Mouse (Mus musculus): Measurements from ENCODE around the gene Dda1. TPM values are rescaled to one million over a fixed set of nuclear protein-coding genes. Genes with fewer than 3 reads are reported as not detected.

Gene Dda1
- polyA plus RNA-seq, 1 experiment = 119 TPM

GRCm38 (mm10) chr8:71452669-71453068, 16.3 kb upstream of the Dda1 start:
- Histone ChIP-seq H3K27me3 (ENCODE audit: control insufficient read depth, insufficient read depth, low read length) (no peaks in the 10 kb centered on the region), H3K4me3 (replicated peaks; ENCODE audit: insufficient read depth, low read depth, low read length) (no peak overlapping the region), H3K27ac (ENCODE audit: insufficient read depth, low read length) (no peak overlapping the region), H3K4me1 (ENCODE audit: control insufficient read depth, insufficient read depth, low read length) (peaks cover 8% of the 10 kb centered on the region)
- TF ChIP-seq POLR2A (IDR thresholded peaks at IDR 0.05; ENCODE audit: borderline replicate concordance, insufficient read depth, low read length) (no peak), CTCF (IDR thresholded peaks at IDR 0.05; ENCODE audit: borderline replicate concordance, insufficient read depth, low read depth, low read length) (no peak)
- 88% methylated on average over 2 of the region's 2 CpGs for WGBS
- no peak for DNase-seq

GRCm38 (mm10) chr8:71454668-71455067, 14.3 kb upstream of the Dda1 start:
- Histone ChIP-seq H3K27ac (ENCODE audit: insufficient read depth, low read length) (no peak overlapping the region), H3K4me1 (ENCODE audit: control insufficient read depth, insufficient read depth, low read length) (peaks cover 23% of the 10 kb centered on the region), H3K27me3 (ENCODE audit: control insufficient read depth, insufficient read depth, low read length) (no peaks in the 10 kb centered on the region), H3K4me3 (replicated peaks; ENCODE audit: insufficient read depth, low read depth, low read length) (no peak overlapping the region)
- 83% methylated on average over 8 of the region's 8 CpGs for WGBS
- TF ChIP-seq CTCF (IDR thresholded peaks at IDR 0.05; ENCODE audit: borderline replicate concordance, insufficient read depth, low read depth, low read length) = no peak
- no peak for TF ChIP-seq POLR2A (IDR thresholded peaks at IDR 0.05; ENCODE audit: borderline replicate concordance, insufficient read depth, low read length)
- no peak for DNase-seq

- no peak for TF ChIP-seq POLR2A (IDR thresholded peaks at IDR 0.05; ENCODE audit: borderline replicate concordance, insufficient read depth, low read length)
- H3K4me3 ChIP-seq (replicated peaks; ENCODE audit: insufficient read depth, low read depth, low read length) = no peak overlapping the region
- WGBS = 45% methylated on average over 22 of the region's 22 CpGs
- peak in 1 of 2 experiments; percentile 33 for DNase-seq
- peaks cover 31% of the 10 kb centered on the region for H3K4me1 ChIP-seq (ENCODE audit: control insufficient read depth, insufficient read depth, low read length)
- no peaks in the 10 kb centered on the region for H3K27me3 ChIP-seq (ENCODE audit: control insufficient read depth, insufficient read depth, low read length)
- no peak overlapping the region for H3K27ac ChIP-seq (ENCODE audit: insufficient read depth, low read length)
These were observed 12.1 kb upstream of the Dda1 start for GRCm38 (mm10) chr8:71456906-71457305.

GRCm38 (mm10) chr8:71457659-71458270, 11.2 kb upstream of the Dda1 start:
- WGBS = 78% methylated on average over 20 of the region's 20 CpGs
- Histone ChIP-seq H3K4me3 (replicated peaks; ENCODE audit: insufficient read depth, low read depth, low read length) (no peak overlapping the region), H3K27me3 (ENCODE audit: control insufficient read depth, insufficient read depth, low read length) (no peaks in the 10 kb centered on the region), H3K4me1 (ENCODE audit: control insufficient read depth, insufficient read depth, low read length) (peaks cover 34% of the 10 kb centered on the region), H3K27ac (ENCODE audit: insufficient read depth, low read length) (no peak overlapping the region)
- DNase-seq = no peak
- TF ChIP-seq CTCF (IDR thresholded peaks at IDR 0.05; ENCODE audit: borderline replicate concordance, insufficient read depth, low read depth, low read length) = no peak
- TF ChIP-seq POLR2A (IDR thresholded peaks at IDR 0.05; ENCODE audit: borderline replicate concordance, insufficient read depth, low read length) = no peak

- no peak for TF ChIP-seq POLR2A (IDR thresholded peaks at IDR 0.05; ENCODE audit: borderline replicate concordance, insufficient read depth, low read length)
- H3K4me1 ChIP-seq (ENCODE audit: control insufficient read depth, insufficient read depth, low read length) = peaks cover 37% of the 10 kb centered on the region
- no peak overlapping the region for H3K27ac ChIP-seq (ENCODE audit: insufficient read depth, low read length)
- no peaks in the 10 kb centered on the region for H3K27me3 ChIP-seq (ENCODE audit: control insufficient read depth, insufficient read depth, low read length)
- peak in 1 of 2 experiments; percentile 20 for DNase-seq
- H3K4me3 ChIP-seq (replicated peaks; ENCODE audit: insufficient read depth, low read depth, low read length) = no peak overlapping the region
- 77% methylated on average over 6 of the region's 6 CpGs for WGBS
These were observed 8.3 kb upstream of the Dda1 start for GRCm38 (mm10) chr8:71460716-71461115.

- Histone ChIP-seq H3K27me3 (ENCODE audit: control insufficient read depth, insufficient read depth, low read length) (no peaks in the 10 kb centered on the region), H3K27ac (ENCODE audit: insufficient read depth, low read length) (no peak overlapping the region), H3K4me1 (ENCODE audit: control insufficient read depth, insufficient read depth, low read length) (peaks cover 37% of the 10 kb centered on the region), H3K4me3 (replicated peaks; ENCODE audit: insufficient read depth, low read depth, low read length) (peak overlapping the region; percentile 77)
- 50% methylated on average over 47 of the region's 47 CpGs for whole genome bisulfite sequencing
- DNase-seq = peak; percentile 58 to 64
- TF ChIP-seq CTCF (IDR thresholded peaks at IDR 0.05; ENCODE audit: borderline replicate concordance, insufficient read depth, low read depth, low read length) (no peak), POLR2A (IDR thresholded peaks at IDR 0.05; ENCODE audit: borderline replicate concordance, insufficient read depth, low read length) (no peak)
These were observed 7.7 kb upstream of the Dda1 start for GRCm38 (mm10) chr8:71461152-71461840.

GRCm38 (mm10) chr8:71462191-71462590, 6.8 kb upstream of the Dda1 start:
- no peak for DNase-seq
- TF ChIP-seq CTCF (IDR thresholded peaks at IDR 0.05; ENCODE audit: borderline replicate concordance, insufficient read depth, low read depth, low read length) = no peak
- TF ChIP-seq POLR2A (IDR thresholded peaks at IDR 0.05; ENCODE audit: borderline replicate concordance, insufficient read depth, low read length) = no peak
- Histone ChIP-seq H3K4me1 (ENCODE audit: control insufficient read depth, insufficient read depth, low read length) (peaks cover 32% of the 10 kb centered on the region), H3K27me3 (ENCODE audit: control insufficient read depth, insufficient read depth, low read length) (no peaks in the 10 kb centered on the region), H3K4me3 (replicated peaks; ENCODE audit: insufficient read depth, low read depth, low read length) (peak overlapping the region; percentile 77), H3K27ac (ENCODE audit: insufficient read depth, low read length) (peak overlapping the region; percentile 92; the same call in 1 of the 2 replicates)
- WGBS = 26% methylated on average over 4 of the region's 4 CpGs

- Histone ChIP-seq H3K4me3 (replicated peaks; ENCODE audit: insufficient read depth, low read depth, low read length) (peak overlapping the region; percentile 77), H3K27ac (ENCODE audit: insufficient read depth, low read length) (peak overlapping the region; percentile 92), H3K27me3 (ENCODE audit: control insufficient read depth, insufficient read depth, low read length) (no peaks in the 10 kb centered on the region), H3K4me1 (ENCODE audit: control insufficient read depth, insufficient read depth, low read length) (peaks cover 28% of the 10 kb centered on the region)
- peak; percentile 81 for DNase-seq
- whole genome bisulfite sequencing = 3% methylated on average over 16 of the region's 16 CpGs
- TF ChIP-seq CTCF (IDR thresholded peaks at IDR 0.05; ENCODE audit: borderline replicate concordance, insufficient read depth, low read depth, low read length) (no peak), POLR2A (IDR thresholded peaks at IDR 0.05; ENCODE audit: borderline replicate concordance, insufficient read depth, low read length) (peak; percentile 27; the same call in 1 of the 2 replicates)
These were observed 6.2 kb upstream of the Dda1 start for GRCm38 (mm10) chr8:71462786-71463185.
